Mouse (Mus musculus): ENCODE measurements around the gene Olfm3.

Gene Olfm3

DNA sequence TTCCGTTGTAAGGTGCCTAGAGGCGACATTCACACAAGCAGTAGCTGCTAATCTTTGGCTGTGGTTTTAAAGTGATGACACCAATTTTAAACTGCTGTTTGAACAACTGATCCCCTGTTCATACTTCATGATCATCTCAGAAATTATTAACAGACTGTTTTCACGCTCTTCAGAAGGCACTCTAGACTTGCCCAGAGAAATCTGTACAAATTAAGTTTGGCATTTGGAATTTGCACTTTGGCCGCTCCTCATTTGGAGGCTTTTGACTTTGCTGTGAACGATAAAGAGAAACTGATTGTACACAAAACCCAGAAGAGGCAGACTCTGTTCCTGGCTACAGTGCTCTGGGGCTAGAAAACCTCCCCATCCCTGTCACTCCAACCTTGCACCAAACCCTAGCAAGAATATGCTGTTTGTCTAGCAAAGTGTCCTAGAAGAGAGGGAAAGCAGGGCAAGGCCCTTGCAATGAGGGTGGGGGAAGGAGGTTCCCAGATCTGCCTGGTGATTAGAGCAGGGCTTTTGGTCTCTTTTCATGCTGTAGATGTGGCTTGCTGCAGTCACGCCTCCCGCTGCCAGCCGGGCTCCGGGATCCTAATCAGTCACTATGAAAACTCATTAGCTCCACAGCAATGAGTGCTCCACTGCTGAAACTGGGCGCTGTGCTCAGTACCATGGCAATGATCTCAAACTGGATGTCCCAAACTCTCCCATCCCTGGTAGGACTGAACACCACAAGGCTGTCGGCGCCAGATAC is 176.7 kb downstream of the Olfm3 start:
- DNase-seq, result no peak

DNA sequence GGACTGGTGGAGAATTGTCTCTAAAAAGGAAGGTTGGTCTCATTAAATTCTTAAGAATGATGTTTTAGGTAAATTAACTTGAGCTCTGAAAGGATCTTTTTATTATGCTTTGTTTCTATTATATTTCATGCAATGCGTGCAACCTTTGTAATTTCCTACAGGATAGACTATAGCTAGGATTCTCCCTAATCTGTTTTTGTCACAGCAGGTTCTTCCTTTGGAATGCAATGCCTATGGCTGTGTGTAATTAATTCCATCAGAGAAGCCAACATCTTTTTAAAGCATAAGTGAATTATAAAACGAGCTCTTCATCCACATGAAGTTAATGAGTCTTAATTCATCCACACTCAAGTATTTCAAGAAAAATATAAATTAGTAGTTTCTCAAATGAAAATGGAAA is 177.5 kb downstream of the Olfm3 start:
- no peak for DNase-seq

DNA sequence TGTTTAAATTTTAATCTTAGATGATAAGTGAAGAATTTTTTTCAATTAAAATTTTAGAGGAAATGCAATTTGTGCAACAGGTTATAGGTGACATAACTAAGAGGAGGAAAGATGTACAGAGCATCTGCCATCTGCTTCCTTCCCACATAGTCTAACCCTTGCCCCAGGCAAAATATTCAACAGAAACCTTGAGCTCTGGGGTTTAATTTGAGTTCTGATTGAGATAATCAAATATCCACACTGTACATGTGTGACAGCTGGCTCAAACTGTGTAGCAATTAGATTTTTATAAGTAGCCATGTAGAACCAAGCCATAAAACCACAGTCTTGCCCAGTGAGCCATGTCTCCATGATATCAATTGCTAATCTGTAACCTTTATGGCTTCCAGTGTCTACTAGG is 179.1 kb downstream of the Olfm3 start:
- DNase-seq, result no peak

DNA sequence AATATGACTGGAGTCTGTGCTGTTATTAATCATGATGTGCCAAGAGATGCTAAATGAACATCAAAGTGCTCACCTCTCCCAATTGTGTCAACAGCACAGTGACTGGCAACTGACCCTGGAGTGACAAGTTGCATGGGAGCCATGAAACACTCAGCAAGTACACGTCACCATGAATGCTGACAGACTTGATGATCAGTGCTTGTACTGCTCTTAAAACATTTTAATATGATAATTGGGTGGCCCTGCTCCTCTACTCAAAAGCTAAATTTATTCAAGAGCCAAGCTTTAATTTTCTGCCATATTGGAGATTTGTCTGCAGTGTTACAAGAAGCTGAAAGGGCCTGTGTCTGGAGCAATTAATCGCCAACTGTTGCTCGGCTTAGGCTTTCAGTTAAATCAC is 184.4 kb downstream of the Olfm3 start:
- DNase-seq, result no peak

DNA sequence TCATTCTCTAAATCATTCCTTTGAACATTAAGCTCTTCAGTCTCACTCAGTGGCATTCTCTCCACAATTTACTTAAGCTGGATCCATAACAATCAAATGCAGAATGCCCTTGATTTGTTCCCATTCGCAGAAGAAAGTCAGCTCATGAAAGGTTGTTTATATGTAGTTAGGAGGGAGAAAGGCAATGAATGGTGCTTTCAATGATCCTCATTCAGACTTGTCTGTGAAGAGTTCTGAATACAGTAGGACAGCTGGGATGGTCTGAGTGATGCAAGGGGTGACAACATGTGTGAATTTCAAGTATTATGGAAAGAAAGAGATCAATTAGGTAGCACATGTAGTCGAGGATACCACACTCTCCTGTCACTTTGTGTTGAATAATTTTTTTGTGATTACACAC is 186.8 kb downstream of the Olfm3 start:
- no peak for DNase-seq

DNA sequence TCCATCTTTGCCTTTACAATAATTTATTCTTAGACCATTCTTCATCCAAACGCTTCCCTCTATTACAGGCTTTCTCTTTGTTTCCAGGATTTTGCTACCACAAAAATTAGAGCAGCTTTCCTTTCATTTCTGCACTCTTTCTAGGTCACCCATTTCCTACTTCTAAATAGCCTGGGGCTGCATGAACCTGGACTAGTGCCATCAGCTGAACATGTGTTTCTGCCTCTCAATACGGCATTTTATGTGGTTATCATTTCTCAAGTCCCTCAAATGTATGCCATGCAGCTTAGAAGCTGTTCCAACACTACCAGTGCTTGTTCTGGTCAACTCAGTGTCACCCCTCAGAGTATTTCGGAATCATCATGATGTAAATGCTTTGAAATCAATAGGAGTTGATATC is 191.6 kb downstream of the Olfm3 start:
- DNase-seq, result peak; percentile 61

DNA sequence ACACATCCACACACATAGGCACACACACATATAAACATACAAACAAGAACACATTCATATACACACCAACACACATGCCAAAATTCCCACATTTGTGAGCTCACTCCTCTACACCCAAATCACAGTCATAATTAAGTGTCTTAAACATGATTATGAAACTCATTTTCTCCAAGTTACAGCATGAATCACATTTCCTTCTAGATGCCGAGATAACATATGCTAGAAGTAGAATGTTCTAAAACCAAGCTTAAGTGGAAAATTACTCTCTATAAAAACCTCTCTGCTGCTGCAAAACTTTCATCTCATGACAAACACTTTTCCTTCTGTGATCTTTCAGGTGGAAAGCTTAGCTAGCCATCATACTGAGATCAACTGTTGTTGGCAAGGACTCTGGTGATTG is 195.7 kb downstream of the Olfm3 start:
- no peak for DNase-seq

DNA sequence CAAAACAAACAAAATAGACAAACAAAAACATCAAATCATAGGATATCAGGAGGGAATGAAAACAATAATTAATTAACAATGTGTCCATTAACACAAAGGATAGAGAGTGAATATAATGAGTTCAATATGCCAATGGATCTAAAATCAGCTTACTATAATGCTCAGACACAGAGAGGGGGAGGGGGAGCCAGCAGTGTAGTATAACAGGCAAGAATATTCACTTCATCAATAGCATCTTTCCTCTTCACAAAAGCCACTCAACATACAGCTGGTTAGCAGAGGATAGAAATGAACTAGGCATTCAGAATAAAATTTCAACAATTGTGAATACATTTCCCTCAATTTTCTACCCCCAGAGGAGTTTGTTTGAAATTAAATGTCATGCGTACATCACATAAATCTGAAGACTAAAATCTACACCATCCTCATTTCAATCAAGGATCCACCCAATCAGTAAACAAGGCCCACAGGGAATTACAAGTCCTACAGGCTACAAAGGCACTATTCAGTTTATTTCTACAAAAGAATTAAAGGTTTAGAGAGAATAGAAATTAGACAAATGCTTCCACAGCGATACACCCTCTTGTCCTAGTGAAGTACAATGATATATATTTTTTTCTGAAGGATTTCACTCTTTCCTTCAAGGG is 200.4 kb downstream of the Olfm3 start:
- no peak for DNase-seq

DNA sequence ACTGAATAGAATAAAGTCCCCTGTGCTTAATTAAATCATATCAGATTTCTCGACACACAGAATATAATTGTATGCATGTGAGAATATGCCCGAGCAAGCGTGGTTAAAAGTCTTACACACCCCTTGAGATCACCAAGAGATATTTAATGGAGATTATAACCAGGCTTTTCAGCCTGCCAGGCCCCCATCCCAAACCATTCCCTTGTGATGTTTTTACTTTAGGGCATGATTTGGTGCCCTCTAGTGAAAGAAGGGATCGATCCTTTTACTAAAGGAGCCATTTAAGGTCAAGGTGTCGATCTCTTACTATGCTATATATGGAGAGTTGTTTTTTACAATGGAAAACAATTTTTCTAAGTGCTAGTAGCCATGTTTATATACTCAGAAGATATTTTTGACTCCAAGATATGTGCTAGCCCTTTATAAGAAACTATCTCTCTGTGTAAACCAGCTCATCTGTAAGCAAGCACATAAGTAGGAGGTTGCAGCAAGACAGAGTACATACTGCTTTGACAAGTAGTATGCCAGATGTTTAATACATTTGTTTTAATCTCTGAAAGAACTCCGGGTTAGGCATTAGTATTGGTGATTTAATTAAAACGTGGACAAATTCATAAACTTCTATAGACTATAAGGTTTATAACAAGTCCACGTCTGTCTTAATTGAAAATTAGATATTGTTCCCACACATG is 201.1 kb downstream of the Olfm3 start:
- DNase-seq, result no peak

DNA sequence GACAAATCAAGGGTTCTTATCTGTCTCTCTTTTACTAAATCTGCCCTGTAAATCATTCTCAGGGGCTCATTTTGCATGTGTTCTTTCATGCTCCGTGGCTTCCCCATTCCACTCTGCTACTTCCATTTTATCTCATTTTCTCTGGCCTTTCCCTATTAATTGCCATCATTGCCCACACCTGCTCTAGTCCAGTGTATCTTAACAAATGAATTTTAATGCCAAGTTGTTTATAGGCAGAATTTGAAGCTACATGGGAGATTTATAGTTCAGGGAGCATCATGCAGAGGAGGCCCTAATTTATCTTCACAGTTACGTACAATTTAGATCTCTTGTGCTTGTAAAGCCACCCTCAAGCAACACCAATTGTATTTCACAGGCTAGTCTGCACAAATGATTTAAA is 241.8 kb downstream of the Olfm3 start:
- DNase-seq, result no peak

DNA sequence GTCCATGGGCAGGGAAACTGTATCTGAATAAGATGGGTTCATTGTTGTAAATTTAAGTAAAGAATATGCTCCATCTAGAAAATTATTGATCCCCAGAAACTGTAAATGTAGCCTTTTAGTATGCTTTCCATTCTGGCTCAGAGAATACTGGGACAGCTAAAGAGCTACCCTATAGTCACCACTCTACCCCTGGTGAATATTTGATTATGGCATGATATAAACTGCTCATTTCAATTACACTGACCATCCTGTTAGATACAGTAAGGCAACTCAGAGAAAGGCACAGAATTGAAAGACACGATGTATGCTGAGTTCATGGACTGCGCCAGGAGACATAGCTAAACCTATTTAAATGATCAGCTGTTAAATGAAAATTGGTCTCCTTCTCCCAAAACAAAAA is 242.4 kb downstream of the Olfm3 start:
- no peak for DNase-seq

DNA sequence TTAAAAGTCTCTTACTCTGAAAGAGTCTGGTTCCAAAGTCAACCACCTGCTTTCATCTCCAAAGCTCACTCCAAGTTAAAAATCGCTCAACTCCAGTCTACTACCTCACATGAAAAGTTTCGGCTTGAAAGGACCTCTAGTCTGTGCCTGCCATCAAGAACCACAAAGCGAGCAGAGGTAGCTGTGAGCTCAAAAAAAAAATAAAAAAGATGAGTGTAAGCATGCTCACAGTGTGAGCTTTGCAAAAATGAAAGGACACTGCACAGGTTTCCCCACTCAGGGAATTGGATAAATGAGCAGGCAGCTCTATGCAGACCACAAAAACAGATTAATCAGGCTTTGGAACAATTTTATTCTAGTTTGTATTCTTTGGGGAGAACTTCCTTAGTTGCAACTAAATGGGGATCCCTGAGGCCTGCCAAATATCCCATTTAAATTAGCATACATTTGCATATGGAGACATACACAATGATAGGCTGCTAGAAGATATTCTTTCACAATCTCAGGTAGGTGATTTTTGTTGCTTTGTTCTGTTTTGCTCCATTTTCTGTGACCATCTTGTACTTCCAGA is 255.1 kb downstream of the Olfm3 start:
- no peak for DNase-seq

DNA sequence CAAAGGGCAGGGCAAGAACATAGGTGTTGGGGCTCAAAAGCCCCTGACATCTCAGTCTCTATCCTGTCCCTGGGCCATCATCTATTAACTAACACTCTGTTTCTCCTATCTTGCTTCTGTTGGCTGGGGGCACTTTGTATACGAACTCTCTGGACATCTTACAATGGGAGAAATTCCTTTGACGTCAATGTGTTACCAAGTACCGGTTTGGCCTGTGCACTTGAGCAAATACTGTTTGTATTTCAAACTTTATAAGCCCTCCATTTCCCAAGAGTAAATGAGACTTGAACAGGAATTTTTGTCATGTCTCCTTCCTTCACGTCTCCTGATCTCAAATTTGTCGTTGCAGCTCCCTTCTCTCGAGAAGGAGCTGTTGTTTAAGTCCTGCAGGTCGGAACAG is 270.7 kb downstream of the Olfm3 start:
- DNase-seq, result no peak

Measured in cerebellum, adult 8-10 months (tissue).